Mouse (Mus musculus) lung, postnatal 10 days (tissue): ENCODE data around the gene Negr1.
"Not testable (repeated sequence)": the region's sequence is repeated elsewhere in the genome, so short reads cannot be mapped to it uniquely, and the experiment has no call there.

ENCODE experiments used
- DNase-seq: peaks from one replicate; pipeline ENCODE4 v3.0.0; 2021

Negr1 gene

GRCm38 (mm10) chr3:157024580-157024979 lies 463.0 kb downstream of the Negr1 start:
- DNase-seq = no peak

GRCm38 (mm10) chr3:157031513-157032142 lies 470.0 kb downstream of the Negr1 start:
- DNase-seq = no peak

GRCm38 (mm10) chr3:157036016-157036415 lies 474.4 kb downstream of the Negr1 start:
- no peak for DNase-seq

- DNase-seq = no peak
Measured at GRCm38 (mm10) chr3:157036568-157036967, 475.0 kb downstream of the Negr1 start.

- DNase-seq = no peak
Measured at GRCm38 (mm10) chr3:157040619-157041018, 479.0 kb downstream of the Negr1 start.

GRCm38 (mm10) chr3:157044565-157044964 lies 483.0 kb downstream of the Negr1 start:
- DNase-seq = no peak

- not testable (repeated sequence) for DNase-seq
Measured at GRCm38 (mm10) chr3:157064438-157064837, 502.8 kb downstream of the Negr1 start.

- DNase-seq = no peak
Measured at GRCm38 (mm10) chr3:157066331-157066730, 504.7 kb downstream of the Negr1 start.

- no peak for DNase-seq
Measured at GRCm38 (mm10) chr3:157079250-157079965, 517.8 kb downstream of the Negr1 start.

- no peak for DNase-seq
Measured at GRCm38 (mm10) chr3:157079966-157080306, 518.3 kb downstream of the Negr1 start.

GRCm38 (mm10) chr3:157080585-157080984 lies 519.0 kb downstream of the Negr1 start:
- DNase-seq = no peak

GRCm38 (mm10) chr3:157082808-157083784 lies 521.5 kb downstream of the Negr1 start:
- no peak for DNase-seq

GRCm38 (mm10) chr3:157085180-157085579 lies 523.6 kb downstream of the Negr1 start:
- no peak for DNase-seq

- DNase-seq = no peak
Measured at GRCm38 (mm10) chr3:157090051-157090450, 528.5 kb downstream of the Negr1 start.

GRCm38 (mm10) chr3:157096284-157096683 lies 534.7 kb downstream of the Negr1 start:
- no peak for DNase-seq

- DNase-seq = no peak
Measured at GRCm38 (mm10) chr3:157097514-157097913, 535.9 kb downstream of the Negr1 start.

GRCm38 (mm10) chr3:157098417-157098816 lies 536.8 kb downstream of the Negr1 start:
- no peak for DNase-seq

GRCm38 (mm10) chr3:157104866-157105579 lies 543.4 kb downstream of the Negr1 start:
- no peak for DNase-seq

GRCm38 (mm10) chr3:157105580-157106264 lies 544.1 kb downstream of the Negr1 start:
- no peak for DNase-seq

GRCm38 (mm10) chr3:157108156-157108555 lies 546.6 kb downstream of the Negr1 start:
- no peak for DNase-seq

GRCm38 (mm10) chr3:157109308-157109707 lies 547.7 kb downstream of the Negr1 start:
- DNase-seq = peak; percentile 47

- no peak for DNase-seq
Measured at GRCm38 (mm10) chr3:157115105-157115760, 553.6 kb downstream of the Negr1 start.
